Mouse (Mus musculus) liver, embryonic 12.5 days (tissue): ENCODE results near the gene Lmod2. TPM values are rescaled to one million over a fixed set of nuclear protein-coding genes. Genes with fewer than 3 reads are reported as not detected.

Experiments
- ATAC-seq: fragments of 200-750 bp; cut with Nextera tagmentation; 2 replicates; pipeline ENCODE4 v1.8.0; 2017; ENCODE audit warnings: moderate number of reproducible peaks, mild to moderate bottlenecking, moderate library complexity
- H3K27ac ChIP-seq: fragments of 300-500 bp; sonication (generic); 2 replicates; pipeline ENCODE4 v1.5.1; 2016; ENCODE audit warnings: mild to moderate bottlenecking
- H3K27me3 ChIP-seq: fragments of 300-500 bp; sonication (generic); replicated peaks from 2 replicates; pipeline ENCODE4 v1.6.1; 2016; ENCODE audit warnings: mild to moderate bottlenecking, moderate library complexity
- H3K36me3 ChIP-seq: fragments of 300-500 bp; sonication (generic); 2 replicates; pipeline ENCODE4 v1.6.1; 2016; ENCODE audit warnings: mild to moderate bottlenecking, moderate library complexity
- H3K4me1 ChIP-seq: fragments of 300-500 bp; sonication (generic); 2 replicates; pipeline ENCODE4 v1.6.1; 2016
- H3K4me2 ChIP-seq: fragments of 300-500 bp; sonication (generic); 2 replicates; pipeline ENCODE4 v1.6.1; 2016; ENCODE audit warnings: mild to moderate bottlenecking, moderate library complexity
- H3K4me3 ChIP-seq: fragments of 300-500 bp; sonication (generic); 2 replicates; pipeline ENCODE4 v1.5.1; 2016; ENCODE audit warnings: mild to moderate bottlenecking, moderate library complexity
- H3K9ac ChIP-seq: fragments of 300-500 bp; sonication (generic); 2 replicates; pipeline ENCODE4 v1.6.1; 2016; ENCODE audit warnings: mild to moderate bottlenecking, moderate library complexity
- H3K9me3 ChIP-seq: fragments of 300-500 bp; sonication (generic); replicated peaks from 2 replicates; pipeline ENCODE4 v1.6.1; 2016; ENCODE audit warnings: mild to moderate bottlenecking, moderate library complexity
- WGBS: fragments of 180-500 bp; shearing (Covaris S2); methylation state at CpG from one replicate; pipeline ENCODE4 v1.1.7; 2016; ENCODE audit not compliant: insufficient replicate concordance; 5-methylcytosine and 5-hydroxymethylcytosine counted together
- polyA plus RNA-seq: library from polyadenylated mRNA; unstranded; fragments of >200 nt; fragmentation: Nextera tagmentation; extraction: Ambion mirVana; gene quantifications from 2 replicates; pipeline ENCODE4 v1.2.1, GENCODE M21; 2016

Lmod2 gene
- polyA plus RNA-seq, 1 experiment from 2014 or later, result not detected

DNA sequence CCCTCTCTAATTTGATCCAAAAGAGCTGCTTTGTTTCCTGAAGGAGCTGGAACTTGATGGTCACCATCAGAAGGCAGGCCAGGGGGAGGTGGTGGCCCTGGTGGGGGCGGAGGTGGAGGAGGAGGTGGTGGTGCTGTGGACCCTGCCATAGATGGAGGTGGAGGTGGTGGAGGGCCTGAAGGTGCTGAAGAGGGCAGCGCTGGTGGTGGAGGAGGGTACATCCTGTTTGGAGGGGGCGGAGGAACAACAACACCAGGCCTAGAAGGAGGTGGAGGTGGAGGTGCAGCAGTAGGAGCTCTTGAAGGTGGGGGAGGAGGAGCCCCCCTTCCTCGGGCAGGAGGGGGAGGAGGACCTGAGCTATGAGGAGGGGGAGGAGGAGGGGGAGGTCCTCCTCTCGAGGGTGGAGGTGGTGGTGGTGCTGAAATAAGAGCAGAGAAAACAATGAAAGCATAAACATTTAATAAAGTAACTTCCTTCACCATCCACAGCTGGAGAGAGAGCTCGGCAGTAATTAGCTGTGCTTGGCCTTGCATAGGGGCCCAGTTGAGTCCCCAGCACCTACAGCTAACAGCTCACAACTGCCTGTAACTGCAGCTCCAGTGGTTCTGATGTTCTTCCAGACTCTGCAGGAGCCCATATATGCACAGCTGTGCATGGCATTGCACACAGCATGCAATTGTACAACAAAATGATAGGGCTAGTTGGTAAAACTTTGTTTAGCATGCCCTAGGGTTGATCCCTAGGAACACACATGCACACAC is 21.9 kb downstream of the Lmod2 start:
- Histone ChIP-seq H3K27ac (no peak overlapping the region), H3K36me3 (peaks cover 65% of the 10 kb centered on the region), H3K27me3 (no peaks in the 10 kb centered on the region), H3K4me1 (no peaks in the 10 kb centered on the region), H3K4me2 (no peak overlapping the region), H3K9me3 (no peaks in the 10 kb centered on the region), H3K9ac (no peak overlapping the region), H3K4me3 (no peak overlapping the region)
- 69% methylated on average over 6 of the region's 6 CpGs for WGBS
- no peak for ATAC-seq

DNA sequence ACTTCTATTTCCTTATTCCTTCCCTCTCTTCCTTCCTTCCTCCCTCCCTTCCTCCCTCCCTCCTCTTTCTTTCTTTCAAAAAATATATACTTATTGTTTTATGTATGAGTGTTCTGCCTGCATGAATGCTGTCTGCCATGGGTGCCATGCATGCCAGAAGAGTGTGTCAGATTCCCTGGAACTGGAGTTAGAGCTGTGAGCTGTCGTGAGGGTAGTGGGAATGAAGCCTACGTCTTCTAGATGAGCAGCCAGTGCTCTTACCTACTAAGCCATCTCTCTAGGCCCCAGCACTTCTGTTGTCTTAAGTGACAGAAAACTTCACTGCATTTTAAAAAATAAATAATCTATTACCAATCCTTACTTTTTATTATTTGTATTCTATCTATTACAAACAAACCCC is 23.4 kb downstream of the Lmod2 start:
- no peaks in the 10 kb centered on the region for H3K4me1 ChIP-seq
- H3K27me3 ChIP-seq, result no peaks in the 10 kb centered on the region
- no peak for ATAC-seq
- H3K27ac ChIP-seq, result no peak overlapping the region
- H3K36me3 ChIP-seq, result peaks cover 62% of the 10 kb centered on the region
- no peak overlapping the region for H3K9ac ChIP-seq
- no peak overlapping the region for H3K4me3 ChIP-seq
- H3K4me2 ChIP-seq, result no peak overlapping the region
- H3K9me3 ChIP-seq, result no peaks in the 10 kb centered on the region
- WGBS, result 73% methylated on average over 2 of the region's 2 CpGs

DNA sequence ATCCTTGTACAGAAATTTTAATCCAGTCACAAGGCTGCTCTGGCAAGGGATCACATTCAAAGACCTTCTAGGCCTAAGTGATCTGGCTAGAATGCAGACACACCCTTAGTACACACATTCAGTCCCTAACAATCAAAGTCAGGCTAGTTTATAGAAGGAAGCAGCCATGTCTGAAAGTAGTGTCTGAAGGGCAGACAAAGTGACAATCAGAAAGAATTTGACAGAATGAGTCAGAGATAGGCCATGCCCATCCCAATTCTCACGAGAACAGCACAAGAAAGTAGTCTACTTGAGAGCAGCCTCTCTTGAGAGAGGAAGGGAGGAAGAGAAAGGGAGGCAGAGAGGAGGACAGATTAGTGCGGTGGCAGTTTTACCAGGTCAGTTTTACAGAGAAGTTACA is 24.5 kb downstream of the Lmod2 start:
- Histone ChIP-seq H3K4me1 (no peaks in the 10 kb centered on the region), H3K9ac (no peak overlapping the region), H3K9me3 (no peaks in the 10 kb centered on the region), H3K4me2 (no peak overlapping the region), H3K36me3 (peaks cover 58% of the 10 kb centered on the region), H3K27me3 (no peaks in the 10 kb centered on the region), H3K27ac (no peak overlapping the region), H3K4me3 (no peak overlapping the region)
- ATAC-seq, result no peak
- 73% methylated on average over 2 of the region's 2 CpGs for WGBS

GRCm38 (mm10) chr6:24627586-24628030 is 30.0 kb downstream of the Lmod2 start:
- WGBS, result 60% methylated on average over 5 of the region's 5 CpGs
- peaks cover 32% of the 10 kb centered on the region for H3K36me3 ChIP-seq

GRCm38 (mm10) chr6:24628499-24628898 is 30.9 kb downstream of the Lmod2 start:
- Histone ChIP-seq H3K36me3 (peaks cover 37% of the 10 kb centered on the region), H3K27ac (no peak overlapping the region), H3K9me3 (no peaks in the 10 kb centered on the region), H3K9ac (no peak overlapping the region), H3K4me3 (no peak overlapping the region), H3K4me1 (peaks cover 8% of the 10 kb centered on the region), H3K27me3 (no peaks in the 10 kb centered on the region), H3K4me2 (no peak overlapping the region)
- WGBS, result 67% methylated on average over 1 of the region's 1 CpGs
- no peak for ATAC-seq

More at GRCm38 (mm10) chr6:24627586-24628030, 30.0 kb downstream of the Lmod2 start:
- ATAC-seq, result peak; percentile 71
- no peak overlapping the region for H3K4me2 ChIP-seq
- H3K27me3 ChIP-seq, result no peaks in the 10 kb centered on the region
- peaks cover 5% of the 10 kb centered on the region; the same call in 1 of the 2 replicates for H3K4me1 ChIP-seq
- no peaks in the 10 kb centered on the region for H3K9me3 ChIP-seq
- H3K9ac ChIP-seq, result no peak overlapping the region
- H3K4me3 ChIP-seq, result no peak overlapping the region
- no peak overlapping the region for H3K27ac ChIP-seq

- WGBS, result 61% methylated on average over 4 of the region's 4 CpGs
- Histone ChIP-seq H3K4me3 (no peak overlapping the region), H3K4me1 (peaks cover 8% of the 10 kb centered on the region), H3K9me3 (no peaks in the 10 kb centered on the region), H3K36me3 (peaks cover 29% of the 10 kb centered on the region), H3K4me2 (no peak overlapping the region), H3K27me3 (no peaks in the 10 kb centered on the region), H3K27ac (no peak overlapping the region), H3K9ac (no peak overlapping the region)
- ATAC-seq, result peak; percentile 50; the same call in 1 of the 2 replicates
Measured at GRCm38 (mm10) chr6:24632061-24632460, 34.5 kb downstream of the Lmod2 start.

DNA sequence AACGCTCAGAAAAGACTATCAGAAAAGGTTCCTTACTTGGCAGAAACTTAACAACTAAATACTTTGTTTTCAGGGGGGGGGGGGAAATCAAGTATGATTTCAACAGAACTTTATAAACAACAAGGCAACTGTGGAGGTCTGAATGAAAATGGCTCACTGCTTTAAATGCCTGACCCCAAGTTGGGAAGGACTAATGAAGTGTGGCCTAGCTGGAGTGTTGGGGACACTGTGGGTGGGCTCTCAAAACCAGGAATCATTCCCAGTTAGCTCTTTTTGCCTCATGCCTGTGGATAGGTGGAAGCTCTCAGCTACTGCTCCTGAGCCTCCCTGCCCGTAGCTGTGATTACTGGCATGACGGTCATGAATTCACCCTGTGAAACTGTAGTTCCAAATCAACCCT is 36.5 kb downstream of the Lmod2 start:
- H3K4me3 ChIP-seq, result no peak overlapping the region
- H3K9ac ChIP-seq, result no peak overlapping the region
- H3K36me3 ChIP-seq, result peaks cover 29% of the 10 kb centered on the region
- no peaks in the 10 kb centered on the region for H3K9me3 ChIP-seq
- no peak overlapping the region for H3K4me2 ChIP-seq
- no peak for ATAC-seq
- no peak overlapping the region for H3K27ac ChIP-seq
- H3K27me3 ChIP-seq, result no peaks in the 10 kb centered on the region
- peaks cover 8% of the 10 kb centered on the region for H3K4me1 ChIP-seq
- WGBS, result 90% methylated on average over 3 of the region's 3 CpGs

- no peak overlapping the region for H3K9ac ChIP-seq
- H3K4me3 ChIP-seq, result no peak overlapping the region
- H3K4me2 ChIP-seq, result no peak overlapping the region
- no peaks in the 10 kb centered on the region for H3K27me3 ChIP-seq
- peaks cover 8% of the 10 kb centered on the region for H3K4me1 ChIP-seq
- ATAC-seq, result no peak
- H3K36me3 ChIP-seq, result peaks cover 29% of the 10 kb centered on the region
- H3K9me3 ChIP-seq, result no peaks in the 10 kb centered on the region
- 82% methylated on average over 2 of the region's 2 CpGs for WGBS
- H3K27ac ChIP-seq, result no peak overlapping the region
Measured at GRCm38 (mm10) chr6:24635814-24636213, 38.3 kb downstream of the Lmod2 start.

GRCm38 (mm10) chr6:24641286-24641685 is 43.7 kb downstream of the Lmod2 start:
- Histone ChIP-seq H3K27ac (no peak overlapping the region), H3K4me2 (no peak overlapping the region), H3K9me3 (no peaks in the 10 kb centered on the region), H3K4me1 (peaks cover 10% of the 10 kb centered on the region; the same call in 1 of the 2 replicates), H3K4me3 (no peak overlapping the region), H3K27me3 (no peaks in the 10 kb centered on the region), H3K9ac (no peak overlapping the region), H3K36me3 (0 out of 2 replicates have a peak, but pooled peaks cover 4% of the 10 kb centered on the region)
- ATAC-seq, result no peak
- whole genome bisulfite sequencing, result 72% methylated on average over 4 of the region's 4 CpGs

GRCm38 (mm10) chr6:24642161-24642560 is 44.6 kb downstream of the Lmod2 start:
- H3K9me3 ChIP-seq, result no peaks in the 10 kb centered on the region
- H3K27me3 ChIP-seq, result no peaks in the 10 kb centered on the region
- H3K4me2 ChIP-seq, result no peak overlapping the region
- WGBS, result 73% methylated on average over 2 of the region's 2 CpGs
- no peak overlapping the region for H3K4me3 ChIP-seq
- H3K9ac ChIP-seq, result no peak overlapping the region
- H3K27ac ChIP-seq, result no peak overlapping the region
- H3K4me1 ChIP-seq, result peaks cover 14% of the 10 kb centered on the region
- ATAC-seq, result no peak
- H3K36me3 ChIP-seq, result 0 out of 2 replicates have a peak, but pooled peaks cover 4% of the 10 kb centered on the region

DNA sequence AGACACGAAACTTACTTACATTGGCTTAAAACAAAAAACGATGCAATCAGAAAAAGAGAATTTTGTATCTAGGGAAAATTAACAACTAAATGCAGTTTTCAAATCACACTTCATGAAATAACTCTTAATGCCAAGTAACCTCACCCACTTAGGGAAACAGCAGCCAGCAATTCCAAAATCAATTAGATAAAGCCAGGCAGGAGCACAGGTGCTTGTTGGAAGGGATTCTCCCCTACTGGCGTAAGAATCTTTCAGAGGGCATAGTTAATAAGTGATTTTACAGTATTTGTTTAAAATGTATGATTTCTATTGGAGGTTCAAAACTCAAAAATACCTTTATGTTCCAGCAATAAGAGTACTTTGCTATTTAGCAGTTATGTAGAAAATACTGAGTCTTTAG is 45.4 kb downstream of the Lmod2 start:
- no peak overlapping the region for H3K4me2 ChIP-seq
- H3K4me3 ChIP-seq, result no peak overlapping the region
- peaks cover 21% of the 10 kb centered on the region for H3K4me1 ChIP-seq
- no peaks in the 10 kb centered on the region for H3K9me3 ChIP-seq
- 0 out of 2 replicates have a peak, but pooled peaks cover 4% of the 10 kb centered on the region for H3K36me3 ChIP-seq
- no peaks in the 10 kb centered on the region for H3K27me3 ChIP-seq
- no peak for ATAC-seq
- WGBS, result 87% methylated on average over 3 of the region's 3 CpGs
- H3K9ac ChIP-seq, result no peak overlapping the region
- no peak overlapping the region for H3K27ac ChIP-seq

- no peak overlapping the region for H3K9ac ChIP-seq
- WGBS, result 79% methylated on average over 6 of the region's 6 CpGs
- H3K4me1 ChIP-seq, result peaks cover 39% of the 10 kb centered on the region
- H3K36me3 ChIP-seq, result 0 out of 2 replicates have a peak, but pooled peaks cover 4% of the 10 kb centered on the region
- H3K27ac ChIP-seq, result no peak overlapping the region
- no peaks in the 10 kb centered on the region for H3K9me3 ChIP-seq
- no peak for ATAC-seq
- H3K27me3 ChIP-seq, result no peaks in the 10 kb centered on the region
- no peak overlapping the region for H3K4me3 ChIP-seq
- no peak overlapping the region for H3K4me2 ChIP-seq
Measured at GRCm38 (mm10) chr6:24645346-24646053, 47.9 kb downstream of the Lmod2 start.
